Mouse (Mus musculus): ENCODE data around the gene Grik3.

- TF ChIP-seq CTCF (IDR thresholded peaks at IDR 0.05; ENCODE audit: low read depth): no peak
- no peak for TF ChIP-seq EP300 (IDR thresholded peaks at IDR 0.05; ENCODE audit: low read depth)
Measured at GRCm38 (mm10) chr4:125587577-125587976, 97.1 kb downstream of the Grik3 start.
